Mouse (Mus musculus): ENCODE data around the gene Hs6st3. TPM values are rescaled to one million over a fixed set of nuclear protein-coding genes. Genes with fewer than 3 reads are reported as not detected.

Hs6st3 gene
- total RNA-seq, 2 experiments from 2014 or later, result 85.3 to 90.2 TPM

- no peak for DNase-seq (ENCODE audit: low spot score in 2 of 2)
Measured at GRCm38 (mm10) chr14:119633090-119633489, 494.9 kb downstream of the Hs6st3 start.

DNA sequence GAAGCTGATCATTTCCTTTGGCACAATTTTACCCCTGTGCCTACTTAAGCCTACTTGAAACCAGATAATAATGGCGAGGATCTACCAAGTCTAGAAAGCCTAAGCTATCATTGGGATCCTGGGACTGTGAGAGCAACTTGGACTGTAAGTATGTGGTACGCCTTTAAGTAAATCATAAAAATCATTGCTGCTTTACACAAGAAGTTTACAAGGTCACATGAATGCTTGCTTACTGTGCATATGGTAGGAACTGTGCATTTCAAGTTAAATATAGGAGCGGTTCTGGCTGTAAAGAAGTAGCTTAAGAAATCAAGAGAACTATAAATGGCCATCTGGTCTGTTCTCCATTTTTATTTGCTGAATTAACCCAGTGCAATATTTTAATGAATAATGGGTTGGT lies 495.5 kb downstream of the Hs6st3 start:
- no peak for DNase-seq (ENCODE audit: low spot score in 2 of 2)

- no peak for DNase-seq (ENCODE audit: low spot score in 2 of 2)
Measured at GRCm38 (mm10) chr14:119642874-119643273, 504.7 kb downstream of the Hs6st3 start.

DNA sequence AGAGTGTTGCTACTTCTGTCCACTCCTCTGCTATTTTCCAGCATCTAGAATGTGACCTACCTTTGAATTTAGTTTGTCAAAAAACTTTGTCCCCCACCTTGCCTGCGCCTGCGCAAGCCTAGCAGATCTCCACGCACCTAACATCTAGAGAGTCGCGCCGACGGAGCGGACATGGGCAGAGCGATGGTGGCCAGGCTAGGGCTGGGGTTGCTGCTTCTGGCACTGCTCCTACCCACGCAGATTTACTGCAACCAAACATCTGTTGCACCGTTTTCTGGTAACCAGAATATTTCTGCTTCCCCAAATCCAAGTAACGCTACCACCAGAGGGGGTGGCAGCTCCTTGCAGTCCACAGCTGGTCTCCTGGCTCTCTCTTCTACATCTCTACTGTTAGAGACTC lies 505.7 kb downstream of the Hs6st3 start:
- DNase-seq (ENCODE audit: low spot score in 2 of 2), result no peak

DNA sequence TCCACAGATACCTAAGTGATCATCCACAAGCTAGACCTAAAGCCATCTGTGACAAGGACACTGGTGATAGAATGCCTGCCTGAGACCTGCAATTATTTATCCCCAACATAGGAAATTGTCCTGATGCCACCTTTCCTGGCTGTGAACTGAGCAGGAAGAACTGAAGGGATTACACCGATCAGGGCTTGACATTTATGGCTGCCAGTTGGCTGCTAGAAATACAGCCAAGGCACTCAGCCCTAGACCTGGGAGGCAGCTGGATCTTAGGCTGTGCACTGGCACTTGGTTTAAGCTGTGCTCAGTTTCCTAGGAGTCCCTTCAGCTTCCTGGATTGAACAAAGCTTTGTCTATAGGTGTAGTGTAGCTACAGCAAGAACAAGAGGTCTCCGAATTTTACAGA lies 518.8 kb downstream of the Hs6st3 start:
- no peak for DNase-seq (ENCODE audit: low spot score in 2 of 2)

DNA sequence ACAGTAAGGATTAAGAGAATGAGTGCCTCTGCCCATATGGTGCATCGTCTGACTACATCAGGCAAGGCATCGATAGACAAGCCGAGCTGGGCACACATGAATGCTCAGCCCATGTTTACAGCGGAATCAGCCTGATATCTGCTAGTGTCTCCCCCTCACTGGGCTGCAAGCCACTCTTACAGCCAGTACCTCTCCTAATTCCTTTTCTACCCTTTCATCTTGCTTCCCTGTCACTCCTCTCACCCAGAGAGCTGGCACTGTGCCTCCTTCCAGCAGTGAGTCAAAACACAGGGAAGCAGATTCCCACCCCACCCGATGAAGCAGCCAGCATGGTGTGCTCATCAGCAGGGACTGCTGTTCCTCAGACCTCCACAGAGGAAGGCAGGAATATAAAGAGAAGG lies 527.6 kb downstream of the Hs6st3 start:
- peak; percentile 44 to 63 for DNase-seq (ENCODE audit: low spot score in 2 of 2)

DNA sequence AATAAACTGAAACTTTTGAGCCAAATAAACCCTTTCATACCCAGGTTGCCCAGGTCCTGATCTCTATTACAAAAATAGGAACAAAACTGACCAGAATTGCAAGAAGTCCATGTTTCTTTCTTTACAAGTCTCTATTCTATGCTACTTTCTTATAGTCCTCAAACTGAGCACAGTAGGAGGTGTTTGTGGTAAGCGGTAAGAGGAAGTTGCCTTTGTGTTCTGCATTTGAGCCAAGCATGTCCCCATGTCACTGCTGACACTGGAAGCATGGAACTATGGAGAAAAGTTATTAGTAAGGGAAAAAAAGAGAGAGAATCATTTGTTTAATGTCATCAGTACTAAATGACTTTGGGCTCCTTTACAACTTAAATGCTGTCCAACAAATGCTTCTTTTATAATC lies 529.3 kb downstream of the Hs6st3 start:
- DNase-seq (ENCODE audit: low spot score in 2 of 2), result no peak

- peak; percentile 22 to 29 for DNase-seq (ENCODE audit: low spot score in 2 of 2)
Measured at GRCm38 (mm10) chr14:119670836-119671587, 532.9 kb downstream of the Hs6st3 start.

DNA sequence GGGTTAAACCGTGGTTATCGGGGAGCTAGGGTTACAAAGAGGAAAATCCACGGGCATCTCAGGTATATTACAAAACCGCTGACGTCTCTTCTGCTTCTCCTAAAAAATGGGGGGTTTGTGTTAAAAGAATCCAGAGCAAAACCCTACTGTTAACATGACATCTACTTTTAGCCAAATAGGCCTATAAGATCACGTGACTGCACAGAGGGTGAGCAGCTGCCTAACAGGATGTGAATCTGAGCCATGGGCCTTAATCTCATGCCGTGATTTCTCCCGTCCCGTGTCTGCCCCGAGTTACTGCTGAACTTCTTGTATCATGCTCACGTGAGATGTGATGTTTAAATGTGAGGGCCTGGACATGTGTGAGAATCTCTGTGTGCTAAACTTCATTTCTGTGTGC lies 540.4 kb downstream of the Hs6st3 start:
- DNase-seq (ENCODE audit: low spot score in 2 of 2), result no peak

DNA sequence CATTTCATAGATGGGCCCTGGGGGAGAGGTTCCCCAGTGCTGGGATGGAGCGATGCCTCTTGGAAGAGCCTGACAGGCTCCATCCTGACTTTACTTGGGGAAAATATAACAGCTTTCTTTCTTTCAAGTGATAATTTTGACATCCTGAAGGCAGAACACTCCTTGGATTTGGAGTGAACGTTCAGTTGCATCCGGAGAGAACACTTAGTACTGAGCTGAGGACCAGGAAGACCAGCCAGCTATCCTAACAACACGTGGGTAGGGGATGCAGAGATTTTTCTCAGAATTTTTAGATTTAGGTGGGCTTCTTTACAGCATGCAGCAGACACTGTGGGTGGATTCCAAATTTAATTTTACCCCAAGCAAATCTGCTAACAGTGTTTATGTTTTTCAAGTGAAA lies 541.9 kb downstream of the Hs6st3 start:
- DNase-seq (ENCODE audit: low spot score in 2 of 2), result no peak

- no peak for DNase-seq (ENCODE audit: low spot score in 2 of 2)
Measured at GRCm38 (mm10) chr14:119687885-119688284, 549.7 kb downstream of the Hs6st3 start.

GRCm38 (mm10) chr14:119699982-119700381 lies 561.8 kb downstream of the Hs6st3 start:
- no peak for DNase-seq (ENCODE audit: low spot score in 2 of 2)

GRCm38 (mm10) chr14:119714712-119715111 lies 576.6 kb downstream of the Hs6st3 start:
- DNase-seq (ENCODE audit: low spot score in 2 of 2), result peak in 1 of 2 experiments; percentile 1

- DNase-seq (ENCODE audit: low spot score in 2 of 2), result no peak
Measured at GRCm38 (mm10) chr14:119717323-119717722, 579.2 kb downstream of the Hs6st3 start.

DNA sequence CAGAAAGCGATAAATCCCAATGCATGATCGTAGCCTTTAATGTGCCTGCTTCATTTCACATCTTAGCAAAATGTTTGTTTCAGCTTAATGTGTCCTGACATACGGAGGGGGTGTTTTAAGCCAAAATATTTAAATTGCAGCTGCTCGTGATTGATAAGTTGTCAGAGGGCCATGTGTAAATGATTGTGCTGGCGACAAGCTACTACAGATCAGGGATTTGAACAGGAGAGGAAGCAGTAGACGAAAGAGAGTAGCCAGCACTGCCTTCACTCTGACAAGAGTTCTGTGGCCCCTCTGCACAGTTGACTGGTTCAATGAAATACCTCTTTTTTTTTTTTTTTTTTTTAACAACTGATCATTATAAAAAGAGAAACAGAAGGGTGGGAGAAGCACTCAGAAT lies 587.0 kb downstream of the Hs6st3 start:
- no peak for DNase-seq (ENCODE audit: low spot score in 2 of 2)

- no peak for DNase-seq (ENCODE audit: low spot score in 2 of 2)
Measured at GRCm38 (mm10) chr14:119731436-119732080, 593.4 kb downstream of the Hs6st3 start.

DNA sequence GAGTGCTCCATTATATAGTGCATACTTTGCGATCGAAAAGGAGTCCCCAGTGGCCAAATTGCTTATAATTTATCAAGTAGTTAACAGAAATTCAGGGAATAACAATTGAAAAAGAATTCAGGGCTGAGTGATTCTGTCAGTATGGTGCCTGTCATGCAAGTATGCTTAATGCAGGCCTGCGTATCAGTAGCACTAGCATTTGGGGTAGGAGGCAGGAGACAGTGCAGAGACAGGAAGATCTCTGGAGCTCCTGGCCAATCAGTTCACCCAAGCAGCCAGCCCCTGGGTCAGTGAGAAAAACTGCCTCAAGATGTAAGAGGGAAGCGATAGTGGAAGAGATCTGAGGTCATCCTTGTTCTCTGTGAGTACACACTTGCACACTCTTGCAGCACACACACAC lies 594.1 kb downstream of the Hs6st3 start:
- no peak for DNase-seq (ENCODE audit: low spot score in 2 of 2)

GRCm38 (mm10) chr14:119737408-119737961 lies 599.3 kb downstream of the Hs6st3 start:
- DNase-seq (ENCODE audit: low spot score in 2 of 2), result no peak

DNA sequence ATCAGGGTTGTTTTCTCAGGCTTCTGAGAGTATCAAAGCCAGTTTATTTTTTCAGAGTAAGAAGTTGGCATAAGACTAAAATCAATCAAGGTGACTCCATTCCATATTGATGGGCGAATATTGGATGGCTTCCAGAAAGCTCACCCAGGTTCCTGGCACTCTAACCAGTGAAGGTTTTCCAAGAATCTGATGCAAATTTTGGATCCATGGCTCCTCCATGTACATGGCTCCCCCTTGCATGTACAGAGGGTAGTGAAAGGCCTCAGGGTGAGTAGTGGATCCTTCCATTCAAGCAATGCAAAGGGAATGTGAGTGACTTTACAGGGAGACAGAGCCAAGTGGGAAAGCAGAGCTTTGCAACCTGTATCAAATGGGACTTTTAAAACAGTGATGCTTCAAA lies 603.6 kb downstream of the Hs6st3 start:
- DNase-seq (ENCODE audit: low spot score in 2 of 2), result no peak

- DNase-seq (ENCODE audit: low spot score in 2 of 2), result no peak
Measured at GRCm38 (mm10) chr14:119761376-119761775, 623.2 kb downstream of the Hs6st3 start.

- no peak for DNase-seq (ENCODE audit: low spot score in 2 of 2)
Measured at GRCm38 (mm10) chr14:119772040-119772439, 633.9 kb downstream of the Hs6st3 start.

GRCm38 (mm10) chr14:119776261-119776660 lies 638.1 kb downstream of the Hs6st3 start:
- DNase-seq (ENCODE audit: low spot score in 2 of 2), result no peak
